Comparison of ENCODE assay signal across 22 mouse cellular contexts in the genomic region with DNA sequence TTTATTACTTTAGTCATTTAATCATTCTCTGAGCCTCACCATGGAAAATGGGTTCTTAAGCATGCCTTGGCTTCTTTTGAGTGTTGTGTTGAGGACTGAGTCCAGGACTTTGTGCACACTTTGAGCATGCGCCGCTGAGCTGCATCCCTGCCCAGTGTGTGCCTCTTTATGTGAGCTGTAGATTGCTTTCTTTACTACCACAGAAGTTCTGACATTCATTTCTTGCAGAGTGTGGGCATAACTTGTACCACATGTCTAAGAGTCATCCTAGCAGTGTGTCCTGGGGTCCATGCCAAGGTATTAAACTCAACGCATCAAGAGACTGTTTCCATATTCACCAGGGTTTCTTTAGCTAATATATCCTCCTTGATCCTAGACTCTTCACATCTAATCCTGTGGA.
"Had no signal": no experiment of that assay in that cellular context is flagged by ENCODE, and none has a peak within 500 bp of the region (broad histone marks: within the 10 kb centered on the region; RNA-seq: fewer than 3 reads in every experiment).

No protein-coding gene starts in this region.

- DNase-seq: gastrocnemius, postnatal 14 days; gastrocnemius, postnatal 36 days; heart, adult 18-20 months; heart, postnatal 14 days; heart, postnatal 36 days; kidney, adult 18-20 months; kidney, adult 8-10 months; kidney, postnatal 10 days; kidney, postnatal 25 days; kidney, postnatal 4 days had no signal

- H3K9ac ChIP-seq: heart, embryonic 13.5 days; heart, embryonic 15.5 days; hindbrain, embryonic 13.5 days; hindbrain, embryonic 15.5 days; limb, embryonic 15.5 days; liver, embryonic 12.5 days; liver, embryonic 14.5 days had no signal

- ATAC-seq: hindbrain, postnatal 0 days; intestine, postnatal 0 days; liver, embryonic 12.5 days had no signal

- H3K4me1 ChIP-seq: heart, embryonic 15.5 days; hindbrain, embryonic 15.5 days; limb, embryonic 15.5 days; liver, embryonic 12.5 days had no signal

- H3K36me3 ChIP-seq: heart, embryonic 13.5 days; heart, embryonic 15.5 days; hindbrain, embryonic 13.5 days; hindbrain, embryonic 15.5 days; limb, embryonic 15.5 days; liver, embryonic 12.5 days had no signal

- H3K4me2 ChIP-seq: heart, embryonic 11.5 days; heart, embryonic 13.5 days; heart, embryonic 15.5 days; hindbrain, embryonic 13.5 days; hindbrain, embryonic 15.5 days; limb, embryonic 15.5 days; liver, embryonic 12.5 days had no signal

- H3K9me3 ChIP-seq: heart, embryonic 13.5 days; heart, embryonic 15.5 days; hindbrain, embryonic 13.5 days; hindbrain, embryonic 15.5 days; limb, embryonic 15.5 days; liver, embryonic 12.5 days had no signal

- H3K4me3 ChIP-seq: heart, embryonic 13.5 days; heart, embryonic 15.5 days; hindbrain, embryonic 13.5 days; hindbrain, embryonic 15.5 days; layer of hippocampus, adult 2 months; left cerebral cortex, adult 2 months; limb, embryonic 15.5 days; liver, embryonic 12.5 days had no signal

- H3K27ac ChIP-seq: heart, embryonic 13.5 days; heart, embryonic 15.5 days; hindbrain, embryonic 13.5 days; hindbrain, embryonic 15.5 days; hindbrain, postnatal 0 days; layer of hippocampus, adult 2 months; left cerebral cortex, adult 2 months; limb, embryonic 15.5 days; liver, embryonic 12.5 days; liver, embryonic 14.5 days had no signal

- H3K27me3 ChIP-seq: heart, embryonic 13.5 days; heart, embryonic 15.5 days; hindbrain, embryonic 13.5 days; hindbrain, embryonic 15.5 days; limb, embryonic 15.5 days; liver, embryonic 12.5 days had no signal
